Mouse (Mus musculus) hindbrain, embryonic 16.5 days (tissue): ENCODE results near the gene Inppl1. TPM values are rescaled to one million over a fixed set of nuclear protein-coding genes. Genes with fewer than 3 reads are reported as not detected.

Source experiments
- ATAC-seq: fragments of 200-750 bp; cut with Nextera tagmentation; 2 replicates; pipeline ENCODE4 v1.8.0; 2017; ENCODE audit warnings: moderate TSS enrichment, moderate library complexity
- H3K27ac ChIP-seq: fragments of 300-500 bp; sonication (generic); 2 replicates; pipeline ENCODE4 v1.5.1; 2014; ENCODE audit warnings: low read depth, mild to moderate bottlenecking, control low read depth, low read length, moderate library complexity
- H3K27me3 ChIP-seq: fragments of 300-500 bp; sonication (generic); replicated peaks from 2 replicates; pipeline ENCODE4 v1.6.1; 2014; ENCODE audit warnings: low read length; ENCODE audit not compliant: control insufficient read depth, insufficient read depth
- H3K36me3 ChIP-seq: fragments of 300-500 bp; sonication (generic); 2 replicates; pipeline ENCODE4 v1.6.1; 2014; ENCODE audit warnings: mild to moderate bottlenecking, low read length, moderate library complexity, mixed read lengths; ENCODE audit not compliant: control insufficient read depth, insufficient read depth
- H3K4me1 ChIP-seq: fragments of 300-500 bp; sonication (generic); 2 replicates; pipeline ENCODE4 v1.6.1; 2014; ENCODE audit warnings: low read depth, low read length; ENCODE audit not compliant: control insufficient read depth, insufficient read depth
- H3K4me2 ChIP-seq: fragments of 300-500 bp; sonication (generic); 2 replicates; pipeline ENCODE4 v1.6.1; 2014; ENCODE audit warnings: mild to moderate bottlenecking, low read length, control low read depth, moderate library complexity
- H3K4me3 ChIP-seq: fragments of 300-500 bp; sonication (generic); 2 replicates; pipeline ENCODE4 v1.5.1; 2014; ENCODE audit warnings: mild to moderate bottlenecking, low read length, control low read depth, moderate library complexity
- H3K9ac ChIP-seq: fragments of 300-500 bp; sonication (generic); 2 replicates; pipeline ENCODE4 v1.6.1; 2014; ENCODE audit warnings: low read depth, mild to moderate bottlenecking, control low read depth, low read length, moderate library complexity
- H3K9me3 ChIP-seq: fragments of 300-500 bp; sonication (generic); 2 replicates; pipeline ENCODE4 v1.6.1; 2014; ENCODE audit warnings: mild to moderate bottlenecking, low read length, moderate library complexity; ENCODE audit not compliant: control insufficient read depth
- WGBS: fragments of 180-500 bp; shearing (Covaris S2); extraction: QIAGEN DNeasy Blood & Tissue Kit; methylation state at CpG from one replicate; pipeline ENCODE4 v1.1.7; 2014; 5-methylcytosine and 5-hydroxymethylcytosine counted together
- polyA plus RNA-seq: library from polyadenylated mRNA; unstranded; fragments of >200 nt; fragmentation: Nextera tagmentation; extraction: Ambion mirVana; gene quantifications from 2 replicates; pipeline ENCODE4 v1.2.1, GENCODE M21; 2015

Gene Inppl1
- polyA plus RNA-seq, 1 experiment from 2014 or later = 14.3 TPM

DNA sequence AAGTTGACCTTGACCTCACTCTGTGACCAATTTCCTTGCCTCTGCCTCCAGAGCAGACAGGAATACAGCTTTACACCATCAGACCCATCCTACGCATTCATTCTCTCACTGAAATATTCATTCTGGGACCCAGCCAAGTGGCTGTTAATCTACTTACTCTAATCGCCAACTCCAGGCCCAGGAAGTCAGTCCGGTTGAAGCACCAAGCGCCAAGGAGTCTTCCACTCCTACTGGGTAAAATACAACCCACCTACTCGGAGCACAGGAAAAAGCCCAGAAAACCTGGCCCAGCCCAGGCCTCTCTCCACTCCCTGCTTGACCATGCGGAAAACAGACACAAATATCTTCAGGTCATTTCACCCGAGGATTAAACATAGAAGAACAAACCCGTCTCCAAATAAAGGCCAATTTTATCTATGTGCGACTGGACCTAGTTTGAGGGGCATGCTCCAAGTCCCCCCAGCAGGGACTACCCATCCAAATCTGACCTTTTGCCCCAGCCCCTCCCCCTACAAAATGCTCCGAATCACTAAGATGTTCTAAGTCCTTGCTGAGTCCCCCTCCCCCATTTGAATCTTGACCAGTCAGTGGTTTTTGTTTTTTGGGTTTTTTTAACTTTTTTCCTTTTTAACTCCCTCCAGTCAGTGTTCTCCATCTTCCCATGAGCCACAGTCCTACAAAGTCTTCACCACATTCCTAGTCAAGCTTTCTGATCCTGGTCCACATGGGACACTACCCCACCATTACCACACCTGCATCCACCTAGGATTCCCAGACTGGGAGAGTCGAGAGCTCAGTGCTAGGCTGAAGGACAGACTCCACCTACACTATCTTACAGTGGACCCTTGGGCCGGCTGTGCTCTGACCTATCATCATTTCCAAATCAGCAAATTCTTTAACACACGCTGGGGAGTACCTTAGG lies 30.5 kb upstream of the Inppl1 start:
- Histone ChIP-seq H3K4me3 (no peak overlapping the region), H3K9me3 (no peaks in the 10 kb centered on the region), H3K9ac (no peak overlapping the region), H3K27me3 (no peaks in the 10 kb centered on the region), H3K4me2 (no peak overlapping the region), H3K27ac (no peak overlapping the region), H3K4me1 (no peaks in the 10 kb centered on the region), H3K36me3 (no peaks in the 10 kb centered on the region)
- WGBS = 46% methylated on average over 13 of the region's 13 CpGs
- ATAC-seq = no peak; the same call in 1 of the 2 replicates

DNA sequence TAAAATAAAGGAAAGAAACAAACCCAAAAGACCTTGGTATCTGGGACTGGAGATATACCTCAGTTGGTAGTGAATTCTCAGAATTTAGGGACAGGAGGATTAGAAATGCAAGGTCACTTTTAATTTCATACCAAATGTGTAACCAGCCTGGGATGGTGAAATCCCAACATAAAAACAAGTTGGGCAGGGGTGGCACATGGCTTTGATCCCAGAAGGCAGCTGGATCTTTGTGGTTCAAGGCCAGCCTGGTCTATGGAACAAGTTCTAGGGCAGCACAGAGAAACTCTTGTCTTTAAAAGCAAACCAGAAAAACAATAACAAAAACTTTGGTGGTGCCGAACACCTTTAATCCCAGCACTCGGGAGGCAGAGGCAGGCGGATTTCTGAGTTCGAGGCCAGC lies 29.5 kb upstream of the Inppl1 start:
- no peaks in the 10 kb centered on the region for H3K4me1 ChIP-seq
- H3K9ac ChIP-seq = no peak overlapping the region
- no peak overlapping the region for H3K4me2 ChIP-seq
- H3K9me3 ChIP-seq = no peaks in the 10 kb centered on the region
- H3K27me3 ChIP-seq = no peaks in the 10 kb centered on the region
- no peak overlapping the region for H3K4me3 ChIP-seq
- no peak overlapping the region for H3K27ac ChIP-seq
- no peaks in the 10 kb centered on the region for H3K36me3 ChIP-seq
- ATAC-seq = no peak
- WGBS = 98% methylated on average over 4 of the region's 4 CpGs

GRCm38 (mm10) chr7:101866491-101867265 lies 28.6 kb upstream of the Inppl1 start:
- H3K9ac ChIP-seq = no peak overlapping the region
- H3K4me1 ChIP-seq = no peaks in the 10 kb centered on the region
- no peak overlapping the region for H3K4me2 ChIP-seq
- no peaks in the 10 kb centered on the region for H3K9me3 ChIP-seq
- no peak overlapping the region for H3K27ac ChIP-seq
- no peak overlapping the region for H3K4me3 ChIP-seq
- ATAC-seq = no peak
- H3K27me3 ChIP-seq = no peaks in the 10 kb centered on the region
- H3K36me3 ChIP-seq = no peaks in the 10 kb centered on the region
- WGBS = 81% methylated on average over 11 of the region's 11 CpGs

GRCm38 (mm10) chr7:101863415-101863814 lies 25.4 kb upstream of the Inppl1 start, which contains the start of gene Anapc15:
Gene Anapc15 (plus strand): TSS chr7:101863715.
- Histone ChIP-seq H3K9ac (no peak within 1 kb of the TSS), H3K4me2 (no peak within 1 kb of the TSS), H3K4me3 (no peak within 1 kb of the TSS), H3K27me3 (no peaks in the 10 kb centered on the region), H3K36me3 (no peaks in the 10 kb centered on the region), H3K4me1 (no peaks in the 10 kb centered on the region), H3K9me3 (no peaks in the 10 kb centered on the region), H3K27ac (no peak within 1 kb of the TSS)
- ATAC-seq = no peak
- WGBS = 74% methylated on average over 3 of the region's 3 CpGs

GRCm38 (mm10) chr7:101862291-101862690 lies 24.3 kb upstream of the Inppl1 start:
- H3K36me3 ChIP-seq = no peaks in the 10 kb centered on the region
- 79% methylated on average over 3 of the region's 3 CpGs for WGBS
- no peak overlapping the region for H3K4me3 ChIP-seq
- H3K4me2 ChIP-seq = no peak overlapping the region
- ATAC-seq = no peak
- no peaks in the 10 kb centered on the region for H3K27me3 ChIP-seq
- H3K4me1 ChIP-seq = no peaks in the 10 kb centered on the region
- no peaks in the 10 kb centered on the region for H3K9me3 ChIP-seq
- H3K27ac ChIP-seq = no peak overlapping the region
- H3K9ac ChIP-seq = no peak overlapping the region

DNA sequence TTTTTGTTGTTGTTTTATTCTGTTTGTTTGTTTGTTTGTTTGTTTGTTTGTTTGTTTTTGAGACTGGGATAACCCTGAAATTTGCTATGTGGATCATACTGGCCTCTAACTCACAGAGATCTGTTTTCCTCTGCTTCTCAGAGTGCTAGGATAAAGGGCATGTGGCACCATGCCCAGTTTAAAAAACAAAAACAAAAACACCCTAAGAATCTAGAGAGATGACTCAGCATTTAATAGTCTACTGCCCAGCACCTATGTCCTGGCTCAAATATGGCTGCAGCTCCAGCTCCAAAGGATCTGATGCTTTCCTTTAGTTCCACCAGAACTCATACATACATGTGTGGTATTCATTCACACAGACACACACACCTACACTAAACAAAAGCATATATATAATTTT lies 22.9 kb upstream of the Inppl1 start:
- no peak overlapping the region for H3K9ac ChIP-seq
- no peaks in the 10 kb centered on the region for H3K9me3 ChIP-seq
- no peaks in the 10 kb centered on the region for H3K27me3 ChIP-seq
- no peaks in the 10 kb centered on the region for H3K4me1 ChIP-seq
- H3K27ac ChIP-seq = no peak overlapping the region
- ATAC-seq = no peak
- no peak overlapping the region for H3K4me2 ChIP-seq
- H3K4me3 ChIP-seq = no peak overlapping the region
- no peaks in the 10 kb centered on the region for H3K36me3 ChIP-seq

DNA sequence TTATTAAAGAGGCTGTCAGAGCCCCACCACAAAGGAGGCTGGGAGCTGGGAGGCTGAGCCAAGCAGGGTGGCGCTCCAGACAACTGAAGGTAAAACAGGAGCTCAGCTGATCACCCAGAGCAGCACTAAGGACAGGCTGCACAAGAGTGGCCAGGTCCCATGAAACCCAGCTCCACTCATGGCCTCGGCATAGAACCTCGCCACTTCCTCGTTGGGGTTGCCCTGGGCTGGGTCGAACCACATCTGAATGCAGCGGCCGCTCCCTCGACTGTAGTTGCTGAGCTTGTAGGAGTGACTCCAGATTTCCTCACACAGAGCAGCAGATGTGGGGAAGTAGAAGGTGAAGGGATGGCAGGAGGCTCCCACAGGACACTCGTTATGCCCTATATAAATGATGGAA lies 20.3 kb upstream of the Inppl1 start:
- Histone ChIP-seq H3K27ac (no peak overlapping the region), H3K9me3 (no peaks in the 10 kb centered on the region), H3K27me3 (no peaks in the 10 kb centered on the region), H3K4me3 (no peak overlapping the region), H3K4me1 (no peaks in the 10 kb centered on the region), H3K9ac (no peak overlapping the region), H3K4me2 (no peak overlapping the region), H3K36me3 (no peaks in the 10 kb centered on the region)
- no peak for ATAC-seq
- 87% methylated on average over 9 of the region's 9 CpGs for WGBS

- no peaks in the 10 kb centered on the region for H3K36me3 ChIP-seq
- 91% methylated on average over 4 of the region's 4 CpGs for WGBS
- no peaks in the 10 kb centered on the region for H3K4me1 ChIP-seq
Measured at GRCm38 (mm10) chr7:101857094-101857493, 19.1 kb upstream of the Inppl1 start, which contains the start of gene Folr2. Gene Folr2 (minus strand): TSS chr7:101857194.

DNA sequence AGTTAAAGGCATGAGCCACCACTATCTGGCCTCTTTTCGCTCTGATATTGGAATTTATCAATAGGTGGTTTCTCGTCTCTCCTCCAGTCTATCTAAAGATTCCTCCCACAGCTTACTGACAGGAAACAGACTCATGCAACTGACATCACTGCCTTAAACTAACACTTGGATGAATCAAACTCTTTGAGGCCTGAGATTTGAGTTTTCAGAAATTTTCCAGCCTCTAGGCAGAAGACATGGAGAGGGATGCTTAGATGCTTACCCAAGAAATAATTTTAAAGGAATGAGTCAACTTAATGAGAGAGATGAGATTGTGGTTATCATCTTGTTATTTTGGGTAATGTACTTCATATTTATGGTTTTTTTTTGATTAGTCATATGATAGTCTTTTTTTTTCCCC lies 15.8 kb upstream of the Inppl1 start:
- no peaks in the 10 kb centered on the region for H3K9me3 ChIP-seq
- no peak overlapping the region for H3K4me2 ChIP-seq
- H3K9ac ChIP-seq = no peak overlapping the region
- H3K27ac ChIP-seq = no peak overlapping the region
- H3K4me1 ChIP-seq = no peaks in the 10 kb centered on the region
- H3K27me3 ChIP-seq = no peaks in the 10 kb centered on the region
- no peaks in the 10 kb centered on the region for H3K36me3 ChIP-seq
- no peak overlapping the region for H3K4me3 ChIP-seq
- no peak for ATAC-seq
- WGBS = 85% methylated on average over 2 of the region's 2 CpGs

More at GRCm38 (mm10) chr7:101857094-101857493, 19.1 kb upstream of the Inppl1 start, which contains the start of gene Folr2:
- Histone ChIP-seq H3K9me3 (no peaks in the 10 kb centered on the region), H3K4me3 (no peak within 1 kb of the TSS), H3K4me2 (no peak within 1 kb of the TSS), H3K9ac (no peak within 1 kb of the TSS), H3K27ac (no peak within 1 kb of the TSS), H3K27me3 (no peaks in the 10 kb centered on the region)
- no peak for ATAC-seq
